Mouse (Mus musculus) heart, postnatal 0 days (tissue): ENCODE results near the gene Eif4enif1.

Experiments
- CTCF ChIP-seq: IDR thresholded peaks from 2 replicates; pipeline ENCODE4 v1.5.1; 2016; ENCODE audit warnings: antibody characterized with exemption, control low read depth, low read depth
- EP300 ChIP-seq: IDR thresholded peaks from 2 replicates; pipeline ENCODE4 v1.6.1; 2016; ENCODE audit warnings: antibody characterized with exemption, low read depth

DNA sequence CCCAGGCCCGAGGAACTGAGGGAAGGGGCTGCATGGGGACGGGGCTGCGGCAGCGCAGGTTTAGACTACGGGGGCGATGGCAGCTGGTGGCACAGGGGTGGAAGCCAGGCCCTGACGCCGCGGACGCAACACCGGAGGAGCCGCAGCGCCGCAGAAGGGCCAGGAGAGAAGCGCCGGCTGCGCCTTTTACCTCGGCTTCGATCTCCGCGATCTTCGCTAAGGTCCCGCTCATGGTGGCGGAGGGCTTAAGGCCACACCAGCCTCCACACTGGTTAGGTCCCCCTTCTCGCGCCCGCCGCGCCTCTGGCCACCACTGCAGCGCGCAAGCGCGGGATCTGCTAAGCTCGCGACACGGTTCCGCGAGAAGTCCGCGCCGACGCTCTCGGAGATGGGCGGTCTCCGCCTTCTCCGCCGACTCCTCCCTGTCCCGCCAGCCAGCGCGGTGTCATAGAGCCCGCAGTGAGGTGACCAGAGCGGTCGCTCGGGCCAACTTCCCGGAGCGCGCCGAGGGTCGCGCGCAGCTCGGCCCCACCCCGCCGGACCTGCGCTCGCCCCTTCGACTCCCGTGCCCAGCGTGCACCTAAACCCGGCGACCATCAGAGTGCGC lies 64.0 kb downstream of the Eif4enif1 start, which contains the start of gene Drg1:
- TF ChIP-seq CTCF = no peak
- TF ChIP-seq EP300 = no peak; the same call in 1 of the 2 replicates
